In the genomic region with DNA sequence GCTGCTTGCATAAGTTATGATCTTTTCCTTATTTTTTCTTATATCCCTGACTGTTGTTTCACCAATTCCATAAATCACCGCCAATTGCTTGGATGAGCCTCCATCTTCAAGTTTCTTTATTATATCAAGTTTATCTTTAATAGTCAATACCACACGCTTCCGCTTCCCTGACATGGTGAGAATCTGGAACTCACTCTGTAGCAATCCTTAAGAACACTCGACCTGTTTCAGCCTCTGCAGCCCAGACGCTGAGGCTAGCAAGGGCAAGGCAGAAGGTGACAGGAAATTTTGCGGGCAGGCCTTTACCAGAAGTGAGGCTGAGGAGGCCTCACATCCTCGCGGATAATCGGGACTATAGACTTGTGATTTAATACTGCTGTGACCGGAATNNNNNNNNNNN, we compare ENCODE assay signal across 8 mouse cellular contexts. TPM values are rescaled to one million over a fixed set of nuclear protein-coding genes. Genes with fewer than 3 reads are reported as not detected.
DNase-seq lines count a peak whose midpoint lies in the region; ATAC-seq and TF ChIP-seq lines count a peak whose summit lies in the region.

Gene Jrkl (minus strand): TSS at position 349 of the 400 bp plus-strand sequence.

- DNase-seq in MN1 (ENCODE audit: low spot score): peak; percentile 30
- DNase-seq in cerebellum, adult 2 months: peak; percentile 49 to 54
- DNase-seq in forelimb bud, embryonic 11.5 days (ENCODE audit: low read depth, low spot score): peak; percentile 18
- DNase-seq in hindbrain, embryonic 14.5 days (ENCODE audit: low spot score): peak; percentile 55
- peak; percentile 13 for DNase-seq in left cerebral cortex, adult 18-20 months (ENCODE audit: low spot score in 2 of 2)
- DNase-seq in lung, postnatal 4 days: peak; percentile 38 to 56
- DNase-seq in retina, embryonic 14.5 days (ENCODE audit: low spot score): peak; percentile 49
- DNase-seq in thymus, postnatal 4 days: peak; percentile 50

- peak within 1 kb of the TSS; percentile 70 for H3K4me2 ChIP-seq in hindbrain, embryonic 14.5 days (replicated peaks)

- TF ChIP-seq POLR2A in cerebellum, adult 2 months (IDR thresholded peaks at IDR 0.05; ENCODE audit: borderline replicate concordance, insufficient read depth, low read length): no peak

- H3K4me3 ChIP-seq in cerebellum, adult 2 months (replicated peaks; ENCODE audit: insufficient read depth, low read depth, low read length): peak within 1 kb of the TSS; percentile 100
- H3K4me3 ChIP-seq in hindbrain, embryonic 14.5 days (replicated peaks; ENCODE audit: low read length): peak within 1 kb of the TSS; percentile 70

- no peaks in the 10 kb centered on the region for H3K9me3 ChIP-seq in hindbrain, embryonic 14.5 days (ENCODE audit: control insufficient read depth, low read length)

- peak within 1 kb of the TSS; percentile 71 for H3K9ac ChIP-seq in hindbrain, embryonic 14.5 days

- TF ChIP-seq CTCF in cerebellum, adult 2 months (IDR thresholded peaks at IDR 0.05; ENCODE audit: borderline replicate concordance, insufficient read depth, low read depth, low read length): no peak

- 1% methylated on average over 10 of the region's 10 CpGs for WGBS in cerebellum, adult 2 months
- 7% methylated on average over 10 of the region's 10 CpGs for WGBS in hindbrain, embryonic 14.5 days

- ATAC-seq in hindbrain, embryonic 14.5 days (ENCODE audit: low FRiP score): no peak

- H3K27ac ChIP-seq in cerebellum, adult 2 months (ENCODE audit: insufficient read depth, low read length): peak within 1 kb of the TSS; percentile 41; the same call in 1 of the 2 replicates
- H3K27ac ChIP-seq in hindbrain, embryonic 14.5 days: peak within 1 kb of the TSS; percentile 78

- no peaks in the 10 kb centered on the region for H3K36me3 ChIP-seq in hindbrain, embryonic 14.5 days (replicated peaks; ENCODE audit: control insufficient read depth, insufficient read depth)

- no peaks in the 10 kb centered on the region for H3K4me1 ChIP-seq in cerebellum, adult 2 months (ENCODE audit: control insufficient read depth, insufficient read depth, low read length)
- H3K4me1 ChIP-seq in hindbrain, embryonic 14.5 days (replicated peaks; ENCODE audit: control insufficient read depth, insufficient read depth, low read length): peaks cover 25% of the 10 kb centered on the region

- no peaks in the 10 kb centered on the region for H3K27me3 ChIP-seq in cerebellum, adult 2 months (ENCODE audit: control insufficient read depth, insufficient read depth, low read length)
- no peaks in the 10 kb centered on the region for H3K27me3 ChIP-seq in hindbrain, embryonic 14.5 days (ENCODE audit: control insufficient read depth, insufficient read depth, low read length)

RNA-seq across cellular contexts. Expression of gene Jrkl, which starts in this region (rescaled TPM):
- 5.4 and 5.6 TPM in 2 replicates for polyA plus RNA-seq in cerebellum, adult 2 months (2012; rRNA removed)
- polyA plus RNA-seq in hindbrain, embryonic 14.5 days (2014; fragmentation: Nextera tagmentation; extraction: Ambion mirVana): 9.6 and 10.2 TPM in 2 replicates
- 1 to 10 TPM; 8.6 to 9.9 TPM for total RNA-seq in left cerebral cortex, adult 18-20 months (2021)
